23 mouse cellular contexts compared by ENCODE assay signal in genomic region chr13:20687453-20687852, GRCm38 (mm10).
DNase-seq lines count a peak whose midpoint lies in the region; ATAC-seq lines count a peak whose summit lies in the region.
"Had no signal": no experiment of that assay in that cellular context is flagged by ENCODE, and none has a peak within 500 bp of the region (broad histone marks: within the 10 kb centered on the region; RNA-seq: fewer than 3 reads in every experiment).

No protein-coding gene starts in this region.

- H3K4me2 ChIP-seq in hindbrain, embryonic 13.5 days = 0 out of 2 replicates have a peak overlapping the region, but pooled peaks have one; percentile 1
- H3K4me2 ChIP-seq in hindbrain, embryonic 11.5 days (replicated peaks; ENCODE audit: low read depth, low read length) = no peak overlapping the region
- H3K4me2 ChIP-seq in neural tube, embryonic 14.5 days (ENCODE audit: low read depth, low read length) = no peak overlapping the region
- H3K4me2 ChIP-seq: forebrain, embryonic 13.5 days; heart, embryonic 13.5 days; hindbrain, embryonic 12.5 days had no signal

- no peak overlapping the region; the same call in 1 of the 2 replicates for H3K9ac ChIP-seq in hindbrain, embryonic 13.5 days
- H3K9ac ChIP-seq in hindbrain, embryonic 11.5 days (ENCODE audit: low read depth, low read length) = no peak overlapping the region
- no peak overlapping the region for H3K9ac ChIP-seq in neural tube, embryonic 14.5 days (replicated peaks; ENCODE audit: low read depth, low read length)
- H3K9ac ChIP-seq: forebrain, embryonic 13.5 days; forebrain, postnatal 0 days; heart, embryonic 13.5 days; hindbrain, embryonic 12.5 days had no signal

- intact Hi-C loops in left cerebral cortex, postnatal 25 days (cut with DNase I) = no loop called here

- H3K27ac ChIP-seq in hindbrain, embryonic 13.5 days = no peak overlapping the region
- no peak overlapping the region for H3K27ac ChIP-seq in hindbrain, embryonic 11.5 days (ENCODE audit: low read depth, low read length)
- H3K27ac ChIP-seq in neural tube, embryonic 14.5 days (ENCODE audit: low read depth, low read length) = peak overlapping the region; percentile 2; the same call in 1 of the 2 replicates
- H3K27ac ChIP-seq: embryonic facial prominence, embryonic 10.5 days; forebrain, embryonic 13.5 days; gastrocnemius, adult 2 months; heart, embryonic 13.5 days; hindbrain, embryonic 12.5 days had no signal

- no peak for DNase-seq in hindbrain, embryonic 11.5 days (ENCODE audit: low spot score)
- peak; percentile 9 to 34 for DNase-seq in left cerebral cortex, postnatal 25 days (ENCODE audit: low spot score in 2 of 2)
- DNase-seq in left cerebral cortex, adult 11 months (ENCODE audit: low spot score) = no peak
- DNase-seq in brain, adult 2 months (ENCODE audit: low read depth, low spot score) = peak; percentile 70
- DNase-seq in cerebellum, postnatal 25 days = no peak
- DNase-seq in lung, postnatal 14 days = no peak
- DNase-seq: adrenal gland, postnatal 14 days; cerebellum, adult 18-20 months; cerebellum, adult 9-11 months; forebrain, postnatal 0 days; gastrocnemius, adult 2 months; gastrocnemius, postnatal 25 days; heart, adult 11 months; heart, postnatal 36 days had no signal

- H3K9me3 ChIP-seq in hindbrain, embryonic 13.5 days = no peaks in the 10 kb centered on the region
- no peaks in the 10 kb centered on the region for H3K9me3 ChIP-seq in hindbrain, embryonic 11.5 days (ENCODE audit: control insufficient read depth, low read length)
- no peaks in the 10 kb centered on the region for H3K9me3 ChIP-seq in neural tube, embryonic 14.5 days (ENCODE audit: control insufficient read depth, low read length)
- H3K9me3 ChIP-seq: embryonic facial prominence, embryonic 10.5 days; forebrain, embryonic 13.5 days; heart, embryonic 13.5 days; hindbrain, embryonic 12.5 days had no signal

- no peaks in the 10 kb centered on the region for H3K27me3 ChIP-seq in hindbrain, embryonic 13.5 days
- H3K27me3 ChIP-seq in hindbrain, embryonic 11.5 days (ENCODE audit: control insufficient read depth, insufficient read depth, low read length) = no peaks in the 10 kb centered on the region
- no peaks in the 10 kb centered on the region for H3K27me3 ChIP-seq in neural tube, embryonic 14.5 days (ENCODE audit: control insufficient read depth, insufficient read depth, low read length)
- H3K27me3 ChIP-seq: CH12.LX; forebrain, embryonic 13.5 days; heart, embryonic 13.5 days; hindbrain, embryonic 12.5 days; Patski had no signal

- no peak for ATAC-seq in hindbrain, embryonic 13.5 days (ENCODE audit: low FRiP score)
- no peak for ATAC-seq in hindbrain, embryonic 11.5 days (ENCODE audit: low FRiP score)
- no peak for ATAC-seq in neural tube, embryonic 14.5 days (ENCODE audit: low read depth)
- ATAC-seq: activated CD4-positive, CD25-positive, alpha-beta regulatory T cell, adult 4 months; forebrain, embryonic 13.5 days; forebrain, postnatal 0 days; Patski had no signal

- H3K36me3 ChIP-seq in hindbrain, embryonic 13.5 days = no peaks in the 10 kb centered on the region
- H3K36me3 ChIP-seq in hindbrain, embryonic 11.5 days (ENCODE audit: control insufficient read depth, insufficient read depth, low read length) = no peaks in the 10 kb centered on the region
- no peaks in the 10 kb centered on the region for H3K36me3 ChIP-seq in neural tube, embryonic 14.5 days (ENCODE audit: control insufficient read depth, insufficient read depth, low read length)
- H3K36me3 ChIP-seq: embryonic facial prominence, embryonic 10.5 days; heart, embryonic 13.5 days; hindbrain, embryonic 12.5 days had no signal

- H3K4me3 ChIP-seq in hindbrain, embryonic 13.5 days = no peak overlapping the region
- no peak overlapping the region for H3K4me3 ChIP-seq in hindbrain, embryonic 11.5 days (ENCODE audit: low read depth, low read length)
- H3K4me3 ChIP-seq in neural tube, embryonic 14.5 days (ENCODE audit: low read depth, low read length) = no peak overlapping the region
- H3K4me3 ChIP-seq: embryonic facial prominence, embryonic 10.5 days; forebrain, embryonic 13.5 days; gastrocnemius, adult 2 months; heart, embryonic 13.5 days; hindbrain, embryonic 12.5 days had no signal

- 89% methylated on average over 1 of the region's 1 CpGs for WGBS in hindbrain, embryonic 13.5 days
- WGBS in hindbrain, embryonic 11.5 days = 84% methylated on average over 1 of the region's 1 CpGs
- WGBS in neural tube, embryonic 14.5 days = 92% methylated on average over 1 of the region's 1 CpGs

- no peaks in the 10 kb centered on the region for H3K4me1 ChIP-seq in hindbrain, embryonic 13.5 days (replicated peaks)
- no peaks in the 10 kb centered on the region for H3K4me1 ChIP-seq in hindbrain, embryonic 11.5 days (replicated peaks; ENCODE audit: control insufficient read depth, insufficient read depth, low read length)
- no peaks in the 10 kb centered on the region for H3K4me1 ChIP-seq in neural tube, embryonic 14.5 days (ENCODE audit: control insufficient read depth, insufficient read depth, low read length)
- H3K4me1 ChIP-seq: embryonic facial prominence, embryonic 10.5 days; forebrain, embryonic 13.5 days; heart, embryonic 13.5 days; hindbrain, embryonic 12.5 days had no signal

Comparison
In these comparisons a context has a peak if more than half of its experiments do, and no peak if none do; other contexts are left out.
1. DNase-seq: peak in left cerebral cortex, postnatal 25 days (2 of 2) and brain, adult 2 months (single experiment); none in hindbrain, embryonic 11.5 days (single experiment), left cerebral cortex, adult 11 months (single experiment), cerebellum, postnatal 25 days (0 of 2) and lung, postnatal 14 days (single experiment).